In the genomic region with DNA sequence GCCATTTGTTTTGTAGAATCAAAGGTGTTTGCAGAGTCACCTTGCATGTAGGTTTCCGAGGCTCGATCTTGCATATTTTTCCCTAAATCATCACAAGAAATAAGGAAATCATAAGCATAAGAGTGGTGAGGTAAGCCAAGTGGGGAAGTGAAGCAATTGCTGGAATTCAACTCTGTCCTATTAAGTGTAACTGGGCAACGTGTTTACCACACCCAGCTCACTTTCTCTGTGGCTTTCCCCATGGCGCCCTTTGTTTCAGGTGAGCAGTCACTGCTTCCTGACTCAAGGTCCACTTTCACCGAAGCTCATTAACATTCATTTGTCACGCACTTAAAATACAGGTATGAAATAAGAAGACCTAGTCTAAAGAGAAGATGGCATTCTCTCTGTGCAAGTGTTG, we compare ENCODE assay signal across 29 mouse cellular contexts. TPM values are rescaled to one million over a fixed set of nuclear protein-coding genes. Genes with fewer than 3 reads are reported as not detected.
DNase-seq lines count a peak whose midpoint lies in the region; ATAC-seq lines count a peak whose summit lies in the region.
"Had no signal": no experiment of that assay in that cellular context is flagged by ENCODE, and none has a peak within 500 bp of the region (broad histone marks: within the 10 kb centered on the region; RNA-seq: fewer than 3 reads in every experiment).

No protein-coding gene starts in this region.

- no peaks in the 10 kb centered on the region for H3K9me3 ChIP-seq in embryonic facial prominence, embryonic 10.5 days
- H3K9me3 ChIP-seq: embryonic facial prominence, embryonic 15.5 days; forebrain, embryonic 13.5 days; limb, embryonic 13.5 days; midbrain, embryonic 10.5 days; neural tube, embryonic 12.5 days had no signal

- 91% methylated on average over 6 of the region's 6 CpGs for whole genome bisulfite sequencing in embryonic facial prominence, embryonic 10.5 days

- DNase-seq in adrenal gland, postnatal 10 days = peak; percentile 19
- DNase-seq in adrenal gland, adult 2 months = no peak
- peak; percentile 1 for DNase-seq in kidney, adult 9 months
- DNase-seq in kidney, postnatal 36 days = no peak
- peak; percentile 9 for DNase-seq in lung, postnatal 10 days
- no peak for DNase-seq in urinary bladder, postnatal 4 days (ENCODE audit: low spot score in 2 of 2)
- DNase-seq in embryonic facial prominence, embryonic 10.5 days (ENCODE audit: low spot score) = no peak
- DNase-seq: adrenal gland, postnatal 36 days; cerebellum, adult 18-20 months; cerebellum, postnatal 10 days; gastrocnemius, postnatal 10 days; heart, postnatal 14 days; liver, postnatal 0 days; right cerebral cortex, adult 18-20 months; spleen, adult 18-20 months; thymus, adult 18-20 months; thymus, postnatal 25 days had no signal

- H3K27ac ChIP-seq in embryonic facial prominence, embryonic 10.5 days (replicated peaks) = no peak overlapping the region
- H3K27ac ChIP-seq: embryonic facial prominence, embryonic 15.5 days; forebrain, embryonic 13.5 days; limb, embryonic 13.5 days; macrophage; midbrain, embryonic 10.5 days; neural tube, embryonic 12.5 days had no signal

- no peak overlapping the region for H3K4me3 ChIP-seq in embryonic facial prominence, embryonic 10.5 days
- H3K4me3 ChIP-seq: embryonic facial prominence, embryonic 15.5 days; forebrain, embryonic 13.5 days; limb, embryonic 13.5 days; midbrain, embryonic 10.5 days; myocyte; neural tube, embryonic 12.5 days had no signal

- no peaks in the 10 kb centered on the region for H3K4me1 ChIP-seq in embryonic facial prominence, embryonic 10.5 days
- H3K4me1 ChIP-seq: embryonic facial prominence, embryonic 15.5 days; forebrain, embryonic 13.5 days; limb, embryonic 13.5 days; midbrain, embryonic 10.5 days; neural tube, embryonic 12.5 days had no signal

- no peaks in the 10 kb centered on the region for H3K27me3 ChIP-seq in embryonic facial prominence, embryonic 10.5 days (replicated peaks; ENCODE audit: low read depth, poor library complexity, severe bottlenecking)
- H3K27me3 ChIP-seq: CH12.LX; embryonic facial prominence, embryonic 15.5 days; forebrain, embryonic 13.5 days; limb, embryonic 13.5 days; neural tube, embryonic 12.5 days had no signal

- 0 out of 2 replicates have a peak, but pooled peaks have one; percentile 23 for ATAC-seq in megakaryocyte progenitor cell, adult 5-6 weeks (replicated peaks; ENCODE audit: poor library complexity)
- ATAC-seq: activated CD4-positive, CD25-positive, alpha-beta regulatory T cell, adult 4 months; forebrain, embryonic 13.5 days; hindbrain, embryonic 16.5 days; liver, postnatal 0 days; midbrain, embryonic 16.5 days had no signal

- no peaks in the 10 kb centered on the region for H3K36me3 ChIP-seq in embryonic facial prominence, embryonic 10.5 days (replicated peaks)
- H3K36me3 ChIP-seq: embryonic facial prominence, embryonic 15.5 days; limb, embryonic 13.5 days; midbrain, embryonic 10.5 days; neural tube, embryonic 12.5 days had no signal

RNA-seq across cellular contexts. Expression of a gene that starts 53.0 kb away (rescaled TPM):
- 1 to 10 TPM; 6.7 to 8.9 TPM for total RNA-seq in adrenal gland, postnatal 10 days (2021)
- total RNA-seq in adrenal gland, adult 2 months (2021) = 1 to 10 TPM; 4.9 to 5.5 TPM
- polyA plus RNA-seq in adrenal gland, adult 2 months (2012; rRNA removed) = 4.0 and 4.9 TPM in 2 replicates
- total RNA-seq in megakaryocyte progenitor cell, adult 5-6 weeks (2015) = 16.8 and 20.6 TPM in 2 replicates
- total RNA-seq in megakaryocyte progenitor cell, adult 5-6 weeks (2017) = 13.5 and 14.4 TPM in 2 replicates
- polyA plus RNA-seq in embryonic facial prominence, embryonic 10.5 days (2016; fragmentation: Nextera tagmentation; extraction: Ambion mirVana) = 15.5 and 16.9 TPM in 2 replicates

Comparison
In these comparisons a context has a peak if more than half of its experiments do, and no peak if none do; other contexts are left out.
1. DNase-seq: peak in adrenal gland, postnatal 10 days (single experiment), kidney, adult 9 months (single experiment) and lung, postnatal 10 days (single experiment); none in adrenal gland, adult 2 months (single experiment), kidney, postnatal 36 days (0 of 2), urinary bladder, postnatal 4 days (0 of 2) and embryonic facial prominence, embryonic 10.5 days (single experiment).